ENCODE assay signal across 9 mouse cellular contexts in the genomic region with DNA sequence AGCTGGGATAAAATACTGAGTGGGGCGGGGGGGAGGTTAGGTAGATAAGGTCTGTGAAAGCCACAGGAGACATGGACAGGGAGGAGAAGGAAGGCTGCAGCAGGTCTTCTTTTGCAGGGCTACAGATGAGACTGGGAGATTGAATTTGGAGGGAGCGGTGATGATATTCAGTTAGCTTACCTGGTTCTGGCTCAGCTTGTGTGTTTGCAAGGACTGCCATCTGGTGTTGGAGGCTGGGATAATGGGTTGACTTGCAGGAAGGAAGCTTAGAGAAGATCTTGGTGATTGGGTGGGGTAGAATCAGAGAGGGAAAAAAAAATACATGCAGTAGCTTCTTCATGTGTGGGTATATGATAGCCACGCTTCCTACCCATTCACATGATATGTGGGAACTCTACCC. TPM values are rescaled to one million over a fixed set of nuclear protein-coding genes. Genes with fewer than 3 reads are reported as not detected.
A peak's percentile ranks its signal among the peaks of the same experiment; 100 is the strongest.
DNase-seq lines count a peak whose midpoint lies in the region; ATAC-seq lines count a peak whose summit lies in the region.
"Had no signal": no experiment of that assay in that cellular context is flagged by ENCODE, and none has a peak within 500 bp of the region (broad histone marks: within the 10 kb centered on the region; RNA-seq: fewer than 3 reads in every experiment).

No protein-coding gene starts in this region.

- H3K9me3 ChIP-seq in midbrain, embryonic 15.5 days = no peaks in the 10 kb centered on the region

- no peak overlapping the region for H3K4me2 ChIP-seq in midbrain, embryonic 15.5 days

- H3K36me3 ChIP-seq in midbrain, embryonic 15.5 days (replicated peaks) = no peaks in the 10 kb centered on the region

- 33% methylated on average over 3 of the region's 3 CpGs for WGBS in midbrain, embryonic 15.5 days

- peak; percentile 49 for DNase-seq in adrenal gland, postnatal 14 days
- DNase-seq in adrenal gland, postnatal 4 days (ENCODE audit: low spot score in 2 of 2) = no peak
- DNase-seq in A20 (ENCODE audit: low read depth, low spot score) = peak; percentile 55
- DNase-seq in cerebellum, adult 9-10 months = peak; percentile 38
- DNase-seq in left cerebral cortex, adult 18-20 months (ENCODE audit: low spot score in 2 of 2) = peak; percentile 71 to 75
- DNase-seq in thymus, postnatal 36 days = peak; percentile 41 to 48

- no peak overlapping the region for H3K9ac ChIP-seq in midbrain, embryonic 15.5 days

- no peaks in the 10 kb centered on the region for H3K4me1 ChIP-seq in midbrain, embryonic 15.5 days

- no peaks in the 10 kb centered on the region; the same call in 1 of the 2 replicates for H3K27me3 ChIP-seq in midbrain, embryonic 15.5 days (replicated peaks)

- H3K27ac ChIP-seq in midbrain, embryonic 15.5 days = no peak overlapping the region

- ATAC-seq in hematopoietic stem cell, adult 5-6 weeks (replicated peaks in 1 of 2; ENCODE audit: insufficient read depth in 1 of 2, low FRiP score in 2 of 2, low TSS enrichment in 1 of 2, low read depth in 1 of 2, poor library complexity in 2 of 2, severe bottlenecking in 2 of 2) = peak; percentile 71 to 76
- peak; percentile 40 for ATAC-seq in midbrain, embryonic 15.5 days (replicated peaks)

- no peak overlapping the region for H3K4me3 ChIP-seq in midbrain, embryonic 15.5 days

RNA-seq across cellular contexts. Expression of a gene that starts 5.1 kb away (rescaled TPM):
- 17.7 and 18.2 TPM in 2 replicates for total RNA-seq in adrenal gland, postnatal 14 days (2021)
- total RNA-seq in adrenal gland, postnatal 4 days (2021) = 10 to 100 TPM; 26.2 to 27.2 TPM
- 84.8 and 86.0 TPM in 2 replicates for total RNA-seq in hematopoietic stem cell, adult 5-6 weeks (2017)
- 10 to 100 TPM; 13.4 TPM for total RNA-seq in left cerebral cortex, adult 18-20 months (2021)
- polyA plus RNA-seq in midbrain, embryonic 15.5 days (2015; fragmentation: Nextera tagmentation; extraction: Ambion mirVana) = 42.3 and 47.0 TPM in 2 replicates

RNA-seq across cellular contexts. Expression of a gene that starts 29.7 kb away (rescaled TPM):
- total RNA-seq in adrenal gland, postnatal 14 days (2021) = not detected in 2 replicates
- total RNA-seq in adrenal gland, postnatal 4 days (2021) = not detected
- total RNA-seq in hematopoietic stem cell, adult 5-6 weeks (2017) = not detected in 2 replicates
- total RNA-seq in left cerebral cortex, adult 18-20 months (2021) = 1 to 10 TPM; 3.3 to 4.3 TPM
- 4.3 and 4.4 TPM in 2 replicates for polyA plus RNA-seq in midbrain, embryonic 15.5 days (2015; fragmentation: Nextera tagmentation; extraction: Ambion mirVana)
- polyA plus RNA-seq: heart, embryonic 16.5 days had no signal

Comparison
In these comparisons a context has a peak if more than half of its experiments do, and no peak if none do; other contexts are left out.
1. DNase-seq: peak in adrenal gland, postnatal 14 days (single experiment), A20 (single experiment), cerebellum, adult 9-10 months (single experiment), left cerebral cortex, adult 18-20 months (2 of 2) and thymus, postnatal 36 days (2 of 2); none in adrenal gland, postnatal 4 days (0 of 2).